Mouse (Mus musculus): Measurements from ENCODE around the gene Hectd3.
A peak's percentile ranks its signal among the peaks of the same experiment; 100 is the strongest.

The Hectd3 gene

DNA sequence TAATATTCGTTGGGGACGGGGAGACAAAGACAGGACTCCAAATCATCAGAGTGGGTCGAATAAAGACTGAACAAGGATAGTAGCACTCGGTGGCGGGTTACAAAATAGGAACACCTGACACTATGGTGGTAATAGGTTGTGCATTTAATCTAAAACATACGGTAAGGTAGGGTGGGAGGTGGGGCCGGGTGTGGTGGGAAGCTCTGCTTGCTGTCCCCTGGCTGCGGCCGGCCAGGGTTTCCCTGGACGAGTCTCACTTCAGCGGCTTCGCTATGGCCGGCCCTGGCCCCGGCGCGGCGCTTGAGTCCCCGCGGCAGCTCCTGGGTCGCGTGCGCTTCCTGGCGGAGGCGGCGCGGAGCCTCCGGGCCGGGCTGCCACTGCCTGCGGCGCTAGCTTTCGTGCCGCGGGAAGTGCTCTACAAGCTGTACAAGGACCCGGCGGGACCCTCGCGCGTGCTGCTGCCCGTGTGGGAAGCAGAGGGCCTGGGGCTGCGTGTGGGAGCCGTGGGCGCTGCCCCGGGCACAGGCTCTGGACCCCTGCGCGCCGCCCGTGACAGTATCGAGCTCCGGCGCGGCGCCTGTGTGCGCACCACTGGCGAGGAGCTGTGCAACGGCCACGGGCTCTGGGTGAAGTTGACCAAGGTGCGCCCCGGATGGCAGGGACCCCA lies at the start of gene Hectd3:
Hectd3 (plus strand) TSS at position 187 of the 667 bp plus-strand sequence.
- peak; percentile 57 for DNase-seq (ENCODE audit: extremely low read depth, low read depth)

DNA sequence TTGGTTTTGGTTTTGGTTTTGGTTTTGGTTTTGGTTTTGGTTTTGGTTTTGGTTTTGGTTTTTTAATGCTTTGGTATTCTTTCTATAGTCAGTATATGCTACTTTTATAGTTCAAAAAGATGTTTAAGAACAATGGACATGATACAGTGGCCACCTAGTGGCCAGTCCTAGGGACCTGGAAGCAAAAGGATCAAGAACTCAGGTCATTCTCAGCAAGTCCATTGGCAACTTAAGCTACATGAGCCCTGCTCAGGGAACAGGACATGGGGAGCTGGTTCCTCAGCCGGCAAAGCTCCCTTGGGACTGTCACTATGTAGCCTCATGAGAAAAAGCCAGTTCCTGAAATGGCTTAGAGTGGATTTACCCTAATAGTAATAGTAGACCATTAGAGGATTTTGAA lies 43.5 kb upstream of the Hectd3 start:
- no peak for DNase-seq (ENCODE audit: extremely low read depth, low read depth)

DNA sequence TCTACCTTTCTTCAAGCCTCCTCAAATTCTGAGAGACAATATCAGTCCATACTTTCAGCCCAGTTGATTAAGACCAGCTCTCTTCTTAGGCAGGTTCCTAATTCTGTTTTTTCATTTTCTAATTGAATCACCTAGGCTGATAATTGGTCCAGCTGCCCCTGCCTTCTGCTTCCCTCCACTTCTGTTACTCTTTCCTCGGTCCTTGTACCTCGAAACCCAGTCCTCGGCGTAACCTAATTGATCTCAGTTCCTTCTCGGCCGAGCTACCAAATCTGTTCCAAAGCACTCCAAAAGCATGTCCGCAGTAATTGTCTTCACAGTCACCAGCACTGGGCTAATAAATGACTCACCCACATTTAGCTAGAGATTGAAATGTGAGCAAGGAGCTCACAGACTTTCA lies 40.2 kb upstream of the Hectd3 start:
- DNase-seq (ENCODE audit: extremely low read depth, low read depth), result no peak

DNA sequence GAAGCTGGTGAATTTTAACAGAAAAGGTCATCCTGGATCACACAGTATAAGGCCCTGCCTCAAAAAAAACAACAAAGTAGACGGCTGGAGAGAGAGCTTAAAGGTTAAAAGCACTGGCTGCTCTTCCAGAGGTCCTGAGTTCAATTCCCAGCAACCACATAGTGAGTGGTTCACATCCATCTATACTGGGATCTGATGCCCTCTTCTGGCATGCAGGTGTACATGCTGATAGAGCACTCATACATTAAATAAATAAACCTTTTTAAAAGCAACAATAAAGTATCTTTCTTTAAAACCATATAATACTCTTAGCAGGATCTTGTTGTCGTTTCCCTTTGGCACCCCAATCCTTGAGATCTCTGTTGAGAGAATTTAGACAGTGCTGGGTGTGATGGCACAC lies 18.6 kb upstream of the Hectd3 start:
- no peak for DNase-seq (ENCODE audit: extremely low read depth, low read depth)

DNA sequence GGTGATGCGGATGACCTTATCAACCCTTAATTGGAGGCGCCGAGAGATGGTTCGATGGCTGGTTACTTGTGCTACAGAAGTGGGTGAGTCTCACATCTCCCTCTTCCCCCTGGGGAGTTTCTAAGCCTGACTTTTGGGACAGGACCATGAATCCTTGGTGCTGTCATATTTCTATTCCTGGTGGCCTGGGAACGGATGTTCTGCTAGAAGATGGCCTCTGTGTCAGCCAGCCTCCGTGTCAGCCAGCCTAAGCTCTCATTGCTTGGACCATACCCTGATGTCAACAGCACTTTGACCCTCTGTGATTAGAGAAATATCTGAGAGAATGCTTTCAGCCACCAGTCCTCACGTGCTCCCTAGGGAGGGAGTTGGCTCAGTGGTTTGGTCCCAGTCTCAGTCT lies 9.4 kb upstream of the Hectd3 start:
- no peak for DNase-seq (ENCODE audit: extremely low read depth, low read depth)

DNA sequence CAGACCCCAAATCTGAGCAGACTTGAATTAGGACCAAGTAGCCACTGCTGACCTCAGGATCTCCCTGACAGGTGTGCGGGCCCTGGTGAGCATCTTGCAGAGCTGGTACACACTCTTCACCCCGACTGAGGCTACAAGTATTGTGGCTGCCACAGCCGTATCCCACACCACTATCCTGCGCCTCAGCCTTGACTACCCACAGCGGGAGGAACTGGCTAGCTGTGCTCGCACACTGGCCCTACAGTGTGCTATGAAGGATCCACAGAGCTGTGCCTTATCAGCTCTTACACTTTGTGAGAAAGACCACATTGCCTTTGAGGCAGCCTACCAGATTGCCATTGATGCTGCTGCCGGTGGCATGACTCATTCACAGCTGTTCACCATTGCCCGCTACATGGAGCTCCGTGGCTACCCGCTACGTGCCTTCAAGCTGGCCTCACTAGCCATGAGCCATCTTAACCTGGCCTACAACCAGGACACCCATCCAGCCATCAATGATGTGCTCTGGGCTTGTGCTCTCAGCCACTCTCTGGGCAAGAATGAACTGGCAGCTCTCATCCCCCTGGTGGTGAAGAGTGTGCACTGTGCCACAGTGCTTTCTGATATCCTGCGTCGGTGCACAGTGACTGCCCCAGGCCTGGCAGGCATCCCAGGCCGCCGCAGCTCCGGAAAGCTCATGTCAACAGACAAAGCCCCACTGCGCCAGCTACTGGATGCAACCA lies 8.6 kb upstream of the Hectd3 start:
- peak; percentile 71 for DNase-seq (ENCODE audit: extremely low read depth, low read depth)

DNA sequence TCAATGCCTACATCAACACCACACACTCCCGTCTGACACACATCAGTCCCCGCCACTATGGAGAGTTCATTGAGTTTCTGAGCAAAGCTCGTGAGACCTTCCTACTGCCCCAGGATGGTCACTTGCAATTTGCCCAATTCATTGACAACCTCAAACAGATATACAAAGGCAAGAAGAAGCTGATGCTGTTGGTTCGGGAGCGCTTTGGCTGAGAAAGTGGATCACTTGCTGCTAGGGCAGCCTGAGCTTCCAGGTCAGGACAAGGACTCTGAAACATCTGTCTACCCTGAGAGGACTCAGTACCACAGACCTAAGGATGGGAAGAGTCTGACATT lies 8.0 kb upstream of the Hectd3 start:
- DNase-seq (ENCODE audit: extremely low read depth, low read depth), result no peak

DNA sequence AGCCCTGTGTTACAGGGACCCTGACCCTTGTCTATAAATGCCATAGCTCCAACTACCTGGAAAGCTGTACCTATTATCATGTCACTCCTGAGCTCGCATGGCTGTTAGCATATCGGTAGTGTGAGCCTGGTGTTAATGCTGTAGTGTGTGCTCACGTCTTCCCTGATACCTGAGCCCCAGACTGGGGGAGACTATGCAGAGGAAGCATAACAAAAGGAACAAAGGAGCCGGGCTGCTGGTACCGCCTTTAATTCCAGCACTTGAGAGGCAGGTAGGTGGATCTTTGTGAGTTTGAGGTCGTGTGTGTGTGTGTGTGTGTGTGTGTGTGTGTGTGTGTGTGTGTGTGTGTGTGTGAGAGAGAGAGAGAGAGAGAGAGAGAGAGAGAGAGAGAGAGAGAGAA lies 5.4 kb upstream of the Hectd3 start:
- DNase-seq (ENCODE audit: extremely low read depth, low read depth), result no peak

DNA sequence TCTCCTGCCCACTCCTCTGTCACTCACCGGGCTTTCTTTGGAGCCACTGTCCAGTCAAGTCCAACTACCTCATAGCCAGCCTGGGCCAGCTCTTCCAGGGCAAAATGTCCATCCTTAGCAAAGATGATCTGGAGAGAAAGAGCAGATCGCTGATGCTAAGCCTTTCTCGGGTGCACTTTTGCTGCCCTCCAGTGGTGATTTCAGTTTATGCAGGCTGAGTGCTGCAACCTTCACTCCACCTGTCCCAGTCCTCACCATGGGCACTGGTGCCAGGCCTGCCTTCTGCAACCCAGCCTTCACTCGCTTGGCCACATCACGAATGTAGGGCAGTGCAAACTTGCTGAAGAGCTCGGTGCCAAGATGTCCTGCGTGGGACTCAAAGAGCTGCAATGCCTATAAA lies 3.8 kb upstream of the Hectd3 start:
- peak; percentile 41 for DNase-seq (ENCODE audit: extremely low read depth, low read depth)

DNA sequence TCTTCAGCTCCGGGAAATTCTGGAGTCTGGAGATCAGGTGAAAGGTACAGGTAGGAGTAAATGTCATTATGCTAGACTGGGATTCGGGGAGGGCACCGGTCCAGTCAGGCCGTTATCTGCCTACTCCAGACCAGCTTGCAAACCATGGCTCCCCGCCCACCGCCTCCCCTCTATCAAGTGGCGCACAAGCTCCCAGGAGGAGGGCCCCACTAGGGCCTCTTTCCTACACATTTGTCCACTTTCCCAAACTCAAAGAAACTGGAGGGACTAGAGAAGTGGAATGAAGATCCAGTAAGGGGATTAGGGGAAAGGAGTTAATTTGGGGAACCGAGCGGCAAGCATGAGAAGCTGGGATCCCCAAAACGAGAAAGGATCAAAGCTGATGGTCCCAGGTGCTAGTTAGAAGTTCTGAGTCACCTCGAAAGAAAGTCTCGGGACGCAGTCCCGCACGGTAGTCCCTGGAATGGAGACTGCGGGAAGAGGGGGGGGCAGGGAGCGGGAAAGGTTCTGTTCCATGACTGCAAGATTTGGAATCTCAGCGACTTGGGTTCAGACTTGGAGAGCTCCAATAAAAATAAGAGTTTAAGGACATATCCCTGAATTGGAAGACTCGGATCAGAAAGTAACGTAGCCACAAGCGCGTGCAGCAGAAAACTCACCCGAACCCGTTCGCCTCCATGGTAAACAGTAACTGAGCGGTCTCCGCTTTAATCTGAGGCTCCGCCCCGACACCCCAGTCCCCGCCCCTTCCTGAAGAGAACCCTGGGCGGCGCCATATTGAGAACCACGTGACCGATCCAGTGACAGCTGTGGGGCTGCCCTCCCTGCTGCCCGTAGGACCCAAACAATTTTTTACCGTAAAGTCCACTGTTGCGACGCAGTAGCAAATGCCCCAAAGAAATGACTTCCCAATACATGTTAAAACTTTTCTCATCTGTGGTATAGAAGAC lies 1.2 kb upstream of the Hectd3 start, which contains the start of gene Urod:
Urod (minus strand) TSS at position 742 of the 950 bp plus-strand sequence.
- DNase-seq (ENCODE audit: extremely low read depth, low read depth), result peak; percentile 86

DNA sequence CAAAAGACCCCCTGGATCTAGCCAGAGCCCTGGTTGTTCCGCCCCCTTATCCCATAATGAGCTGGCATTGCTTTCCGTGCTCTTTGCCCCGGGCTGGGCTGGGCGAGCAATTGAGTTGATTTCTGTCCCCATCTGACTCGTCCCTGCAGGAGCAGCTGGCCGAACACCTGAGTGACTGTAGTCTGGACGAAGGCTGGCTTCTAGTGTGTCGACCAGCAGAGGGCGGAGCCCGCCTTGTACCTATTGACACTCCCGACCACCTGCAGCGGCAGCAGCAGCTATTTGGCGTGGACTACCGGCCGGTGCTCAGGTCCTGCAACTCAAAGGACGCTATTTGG lies 650 bp downstream of the Hectd3 start:
- DNase-seq (ENCODE audit: extremely low read depth, low read depth), result no peak

DNA sequence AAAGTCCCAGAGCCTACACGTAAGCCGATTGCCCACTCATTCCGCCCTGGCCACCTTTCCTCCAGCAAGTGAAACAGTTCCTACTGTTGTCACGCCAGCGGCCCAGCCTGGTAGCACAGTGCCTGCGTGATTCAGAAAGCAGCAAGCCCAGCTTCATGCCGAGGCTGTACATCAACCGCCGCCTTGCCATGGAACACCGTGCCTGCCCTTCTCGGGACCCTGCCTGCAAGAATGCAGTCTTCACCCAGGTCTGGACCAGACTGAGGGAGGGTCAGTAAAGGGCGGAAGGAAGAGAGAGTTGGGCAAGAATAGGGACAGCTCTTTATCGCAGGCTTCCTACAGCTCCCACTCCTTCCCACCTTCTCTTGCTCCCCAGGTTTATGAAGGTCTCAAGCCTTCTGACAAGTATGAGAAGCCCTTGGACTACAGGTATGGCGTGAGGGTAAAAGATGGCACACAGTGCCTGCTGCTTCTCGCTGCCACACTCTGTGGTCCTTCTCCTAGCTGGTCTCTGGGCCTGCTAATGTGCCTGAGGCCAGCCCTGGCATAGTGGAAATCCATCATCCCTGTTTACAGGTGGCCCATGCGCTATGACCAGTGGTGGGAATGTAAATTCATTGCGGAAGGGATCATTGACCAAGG lies 4.5 kb downstream of the Hectd3 start:
- DNase-seq (ENCODE audit: extremely low read depth, low read depth), result no peak

DNA sequence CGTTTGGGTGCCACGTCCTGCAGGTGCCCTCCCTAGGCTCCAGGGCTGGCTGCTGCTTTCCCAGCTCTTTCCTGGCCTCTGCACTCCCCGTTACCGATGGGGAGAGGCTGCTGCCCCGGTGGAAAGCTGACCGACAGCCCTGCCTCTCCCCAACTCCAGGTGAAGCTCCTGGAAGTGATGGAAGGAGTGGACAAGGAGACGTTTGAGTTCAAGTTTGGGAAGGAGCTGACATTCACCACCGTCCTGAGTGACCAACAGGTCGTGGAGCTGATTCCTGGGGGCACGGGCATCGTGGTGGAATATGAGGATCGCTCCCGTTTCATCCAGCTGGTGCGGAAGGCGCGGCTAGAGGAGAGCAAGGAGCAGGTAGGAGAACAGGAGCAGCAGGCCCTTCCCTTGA lies 6.8 kb downstream of the Hectd3 start:
- DNase-seq (ENCODE audit: extremely low read depth, low read depth), result no peak

DNA sequence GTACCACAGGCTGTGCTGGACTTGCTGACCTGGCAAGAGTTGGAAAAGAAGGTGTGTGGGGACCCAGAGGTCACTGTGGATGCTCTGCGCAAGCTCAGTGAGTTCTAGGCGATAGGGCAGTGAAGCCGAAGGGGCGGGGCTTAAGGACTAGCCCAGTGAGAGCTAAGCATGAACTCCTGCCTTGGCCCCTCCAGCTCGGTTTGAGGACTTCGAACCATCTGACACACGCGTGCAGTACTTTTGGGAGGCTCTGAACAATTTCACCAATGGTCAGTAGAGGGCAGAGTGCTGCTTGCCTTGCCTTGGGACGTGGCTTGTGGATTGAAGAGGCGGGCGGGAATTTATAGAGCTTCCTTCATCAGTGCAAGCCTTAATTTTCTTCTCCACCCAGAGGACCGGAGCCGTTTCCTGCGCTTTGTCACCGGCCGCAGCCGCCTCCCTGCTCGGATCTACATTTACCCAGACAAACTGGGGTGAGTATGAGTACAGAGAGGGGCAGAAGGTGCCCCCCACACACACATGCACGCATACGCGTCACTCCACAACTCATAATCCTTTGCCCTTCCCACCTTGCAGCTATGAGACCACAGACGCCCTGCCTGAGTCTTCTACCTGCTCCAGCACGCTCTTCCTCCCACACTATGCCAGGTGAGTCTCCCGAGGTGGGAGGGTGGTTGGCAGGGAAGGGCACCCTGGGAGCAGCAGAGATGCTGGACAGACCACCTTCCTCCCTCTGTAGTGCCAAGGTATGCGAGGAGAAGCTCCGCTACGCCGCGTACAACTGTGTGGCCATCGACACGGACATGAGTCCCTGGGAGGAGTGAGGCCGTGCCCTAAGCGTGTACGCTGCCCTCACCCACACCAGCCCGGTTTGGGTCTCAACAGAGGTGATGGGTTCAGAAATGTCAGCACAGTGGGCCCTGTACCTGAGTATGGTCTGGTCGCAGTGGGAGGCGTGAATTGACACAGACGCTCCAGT lies 7.7 kb downstream of the Hectd3 start:
- DNase-seq (ENCODE audit: extremely low read depth, low read depth), result no peak

DNA sequence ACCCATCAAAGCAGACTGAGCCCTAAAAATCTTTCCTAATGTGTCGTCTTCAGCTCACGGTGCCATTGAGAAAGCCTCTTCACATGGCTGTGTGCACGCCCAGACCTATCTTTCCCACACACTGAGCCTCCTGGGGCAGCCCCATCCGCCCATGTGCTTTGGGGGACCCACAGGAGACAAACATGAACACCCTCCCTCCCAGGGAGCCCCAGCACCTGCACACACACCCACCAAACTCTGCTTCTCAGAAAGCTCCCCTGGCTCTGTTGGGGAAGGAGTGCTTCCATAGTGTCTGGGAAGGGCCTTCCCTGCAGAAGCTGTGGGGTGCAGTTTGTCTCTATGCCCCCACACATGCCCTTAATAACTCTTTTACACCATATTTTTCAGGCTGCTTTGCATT lies 9.5 kb downstream of the Hectd3 start:
- no peak for DNase-seq (ENCODE audit: extremely low read depth, low read depth)

DNA sequence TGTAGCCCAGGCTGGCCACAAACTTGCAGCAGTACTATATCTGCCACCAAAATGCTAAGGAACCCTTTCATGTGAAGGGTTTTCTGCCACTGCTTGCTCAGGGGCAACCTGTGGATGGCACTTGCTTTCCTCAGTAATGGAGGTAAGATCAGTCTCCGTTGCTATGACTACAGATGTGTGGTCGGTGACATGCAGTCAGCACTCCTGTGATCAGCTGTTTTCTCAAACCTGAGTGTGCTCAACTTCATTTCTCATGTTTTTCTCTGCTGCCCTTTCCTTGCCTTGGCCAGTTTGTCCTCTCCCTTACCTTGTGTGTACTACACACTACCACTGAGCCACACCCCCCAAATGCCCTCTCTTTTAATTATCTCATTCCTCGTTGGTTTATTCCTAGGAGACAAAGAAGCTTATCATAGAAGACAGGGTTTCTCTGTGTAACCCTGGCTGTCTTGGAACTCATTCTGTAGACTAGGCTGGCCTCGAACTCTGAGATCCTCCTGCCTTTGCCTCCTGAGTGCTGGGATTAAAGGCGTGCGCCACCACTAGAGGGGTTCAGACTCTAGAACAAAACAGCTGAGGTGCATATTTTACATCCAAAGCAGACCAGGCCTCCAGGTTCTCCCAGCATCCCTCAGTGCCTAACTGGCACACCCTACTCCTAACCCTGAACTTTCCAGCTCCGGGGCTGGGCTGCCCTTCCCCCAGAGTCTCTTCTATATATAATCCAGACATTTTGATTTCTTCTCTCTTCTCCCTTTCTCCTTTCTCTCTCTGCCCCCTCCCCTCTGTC lies 10.7 kb downstream of the Hectd3 start:
- no peak for DNase-seq (ENCODE audit: extremely low read depth, low read depth)

DNA sequence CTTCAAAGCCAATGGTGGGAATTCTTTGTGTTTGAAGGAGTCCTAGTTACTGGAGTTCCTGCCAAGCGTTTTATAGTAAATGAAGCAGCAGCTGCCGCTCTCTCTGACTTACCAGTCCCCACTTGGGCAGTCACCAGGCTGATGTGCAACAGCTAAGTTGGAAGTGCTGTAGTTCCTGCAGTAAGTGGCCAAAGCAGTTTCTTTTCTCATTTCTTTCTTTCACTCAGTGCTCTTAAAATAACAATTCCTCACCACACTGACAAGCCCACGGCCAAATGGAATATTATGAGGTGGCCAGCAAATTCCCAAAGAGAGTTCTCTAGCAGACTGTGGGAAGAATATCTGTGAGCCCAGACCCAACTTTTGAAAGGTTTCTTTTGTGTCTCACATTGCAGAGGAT lies 11.9 kb downstream of the Hectd3 start:
- DNase-seq (ENCODE audit: extremely low read depth, low read depth), result no peak

DNA sequence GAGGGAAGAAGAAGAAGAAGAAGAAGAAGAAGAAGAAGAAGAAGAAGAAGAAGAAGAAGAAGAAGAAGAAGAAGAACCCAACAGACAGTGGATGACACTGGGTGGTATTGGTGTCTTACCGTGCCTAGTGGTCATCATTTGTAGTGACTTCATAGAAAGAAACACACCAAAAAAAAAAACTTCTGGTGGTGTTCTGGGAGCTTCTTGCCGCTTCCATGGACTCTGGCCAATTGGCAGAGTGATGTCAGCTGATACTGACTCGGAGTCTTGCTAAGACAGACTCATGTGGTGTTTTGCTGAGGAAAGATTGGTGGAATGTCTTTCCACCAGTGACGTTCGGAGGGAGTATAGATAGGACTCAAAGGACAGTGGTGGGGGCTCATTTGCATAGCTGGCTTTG lies 15.1 kb downstream of the Hectd3 start:
- no peak for DNase-seq (ENCODE audit: extremely low read depth, low read depth)

DNA sequence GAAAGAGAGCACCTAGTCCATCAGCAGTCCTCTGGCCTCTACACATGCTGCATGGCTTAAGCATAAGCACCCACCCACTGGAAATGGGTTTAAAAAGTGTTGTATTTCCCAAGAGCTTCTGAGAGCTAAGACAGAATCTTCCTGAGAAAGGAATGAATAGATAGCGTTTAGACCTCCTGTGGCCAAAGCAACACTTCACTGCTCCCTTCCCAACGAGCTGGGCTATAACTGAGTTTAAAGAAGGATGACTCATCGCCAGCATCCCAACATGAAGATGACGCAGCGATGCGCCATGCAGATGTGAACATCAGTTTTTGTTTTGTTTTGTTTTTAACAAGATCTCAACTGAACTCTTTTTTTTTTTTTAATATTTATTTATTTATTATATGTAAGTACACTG lies 18.5 kb downstream of the Hectd3 start:
- DNase-seq (ENCODE audit: extremely low read depth, low read depth), result no peak

DNA sequence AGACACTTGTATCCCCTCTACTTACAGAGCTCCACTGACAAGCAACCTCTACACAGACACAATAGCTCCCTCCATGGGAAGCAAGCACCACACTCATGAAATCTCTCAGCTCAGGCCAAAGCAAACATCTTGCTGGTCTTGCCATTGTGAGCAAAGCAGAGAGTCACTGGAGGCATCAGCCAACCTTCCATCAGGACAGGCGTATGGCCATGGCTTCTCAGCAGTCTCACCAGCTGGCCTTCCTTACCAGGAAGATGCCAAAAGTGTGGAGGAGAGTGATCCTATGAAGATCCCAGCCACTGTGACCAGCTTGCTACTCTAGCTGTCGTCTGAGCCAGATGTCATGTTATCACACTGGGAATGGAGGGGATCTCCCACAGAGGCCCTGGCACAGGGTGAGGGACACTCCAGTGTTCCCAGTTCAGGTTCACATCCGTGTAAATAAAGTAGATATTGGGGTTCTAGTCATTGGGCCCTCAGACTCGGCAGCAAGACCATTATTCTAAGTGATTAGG lies 19.8 kb downstream of the Hectd3 start:
- DNase-seq (ENCODE audit: extremely low read depth, low read depth), result no peak

Data from MEL-GATA-1-ER (cell line).